Mouse (Mus musculus): Measurements from ENCODE around the gene Usf1.

DNA sequence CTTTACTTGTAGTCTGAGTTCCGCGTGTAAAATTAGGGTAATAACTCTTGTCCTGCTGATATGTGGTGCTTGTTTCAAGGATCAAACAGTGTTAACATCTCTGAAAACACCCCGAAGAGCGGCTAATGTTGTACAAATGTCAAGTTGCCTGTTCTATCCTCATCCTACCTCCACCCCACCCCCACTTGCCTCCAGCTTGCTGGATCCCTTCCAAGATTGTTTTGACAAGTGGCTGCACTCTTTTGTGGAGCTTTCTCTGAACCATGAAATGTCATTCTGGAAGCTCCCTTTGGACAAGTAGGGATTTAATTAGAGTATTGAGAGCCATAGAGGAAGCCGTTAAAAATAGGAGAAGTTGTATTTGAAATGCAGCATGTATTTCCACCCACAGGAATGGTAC, 48.7 kb downstream of the Usf1 start:
- no peak for TF ChIP-seq POLR2A (IDR thresholded peaks at IDR 0.05; ENCODE audit: low read depth, low read length)
- no peak for TF ChIP-seq USF2 (conservative IDR thresholded peaks at IDR 0.05; ENCODE audit: low read depth, low read length)
- TF ChIP-seq CTCF (conservative IDR thresholded peaks at IDR 0.05 in 1 of 2, IDR thresholded peaks at IDR 0.05 in 1 of 2; ENCODE audit: low read depth in 2 of 2, low read length in 2 of 2), result no peak
- no peak for TF ChIP-seq MAFK (IDR thresholded peaks at IDR 0.05; ENCODE audit: insufficient replicate concordance, low read length)
- no peak for TF ChIP-seq E2F4 (IDR thresholded peaks at IDR 0.05; ENCODE audit: insufficient replicate concordance, low read depth, low read length)
- no peak for TF ChIP-seq BHLHE40 (IDR thresholded peaks at IDR 0.05; ENCODE audit: low read depth, low read length)
